Mouse (Mus musculus) kidney, embryonic 16.5 days (tissue): ENCODE results near the gene B4galt3. TPM values are rescaled to one million over a fixed set of nuclear protein-coding genes. Genes with fewer than 3 reads are reported as not detected.

Source experiments
- ATAC-seq: fragments of 200-750 bp; cut with Nextera tagmentation; 2 replicates; pipeline ENCODE4 v1.8.0; 2017; ENCODE audit warnings: moderate TSS enrichment; ENCODE audit not compliant: low FRiP score, low TSS enrichment
- H3K27ac ChIP-seq: fragments of 300-500 bp; sonication (generic); 2 replicates; pipeline ENCODE4 v1.5.1; 2014; ENCODE audit warnings: low read length
- H3K27me3 ChIP-seq: fragments of 300-500 bp; sonication (generic); 2 replicates; pipeline ENCODE4 v1.6.1; 2014; ENCODE audit warnings: low read length, control low read depth, mixed read lengths; ENCODE audit not compliant: insufficient read depth
- H3K36me3 ChIP-seq: fragments of 300-500 bp; sonication (generic); 2 replicates; pipeline ENCODE4 v1.6.1; 2014; ENCODE audit warnings: low read length, control low read depth, mixed read lengths; ENCODE audit not compliant: insufficient read depth
- H3K4me1 ChIP-seq: fragments of 300-500 bp; sonication (generic); 2 replicates; pipeline ENCODE4 v1.6.1; 2014; ENCODE audit warnings: low read length, control low read depth, mixed read lengths; ENCODE audit not compliant: insufficient read depth
- H3K4me2 ChIP-seq: fragments of 300-500 bp; sonication (generic); replicated peaks from 2 replicates; pipeline ENCODE4 v1.6.1; 2014; ENCODE audit warnings: low read depth, low read length
- H3K4me3 ChIP-seq: fragments of 300-500 bp; sonication (generic); 2 replicates; pipeline ENCODE4 v1.5.1; 2014; ENCODE audit warnings: mild to moderate bottlenecking, low read length
- H3K9ac ChIP-seq: fragments of 300-500 bp; sonication (generic); replicated peaks from 2 replicates; pipeline ENCODE4 v1.6.1; 2014; ENCODE audit warnings: low read length
- H3K9me3 ChIP-seq: fragments of 300-500 bp; sonication (generic); 2 replicates; pipeline ENCODE4 v1.6.1; 2016; ENCODE audit warnings: low read length, control low read depth
- WGBS: fragments of 180-500 bp; shearing (Covaris S2); extraction: QIAGEN DNeasy Blood & Tissue Kit; methylation state at CpG from one replicate; pipeline ENCODE4 v1.1.7; 2014; 5-methylcytosine and 5-hydroxymethylcytosine counted together
- polyA plus RNA-seq: library from polyadenylated mRNA; unstranded; fragments of >200 nt; fragmentation: Nextera tagmentation; extraction: Ambion mirVana; gene quantifications from 2 replicates; pipeline ENCODE4 v1.2.1, GENCODE M21; 2015

Gene B4galt3
- polyA plus RNA-seq, 1 experiment from 2014 or later = 92.2 TPM

DNA sequence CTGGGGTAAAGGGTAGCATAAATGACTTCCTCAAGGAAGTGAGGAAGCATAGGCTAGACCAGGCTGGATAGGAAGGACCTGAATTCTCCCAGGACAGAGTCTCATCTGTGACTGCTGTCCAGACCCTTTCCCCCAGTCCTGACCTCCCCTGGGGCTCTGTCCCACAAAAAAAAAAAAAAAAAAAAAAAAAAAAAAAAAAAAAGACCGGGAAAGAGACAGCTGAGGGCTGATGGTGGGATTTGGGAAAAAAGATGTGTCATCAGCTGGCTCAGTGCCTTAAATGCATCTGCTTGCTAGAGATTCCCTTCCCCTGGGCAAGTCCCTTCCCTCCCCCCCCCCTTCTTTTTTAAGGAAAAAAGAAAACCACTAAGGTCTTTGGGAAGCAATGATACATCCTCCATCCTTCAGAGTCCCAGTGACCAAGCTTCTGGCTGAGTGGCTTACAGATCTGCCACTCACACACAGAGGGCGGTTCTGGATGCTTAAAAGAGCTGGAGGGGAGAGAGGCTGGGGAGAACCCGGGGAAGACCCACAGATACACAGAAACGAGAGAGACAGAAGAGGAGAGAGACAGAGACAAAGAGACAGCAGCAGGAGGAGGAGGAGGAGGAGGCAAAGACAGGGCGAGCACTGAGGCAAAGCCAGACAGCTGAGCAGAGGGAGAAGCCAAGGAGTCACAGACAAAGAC lies 20.1 kb upstream of the B4galt3 start, which contains the start of gene Adamts4:
TSS of gene Adamts4 (plus strand) at position 509 of the 688 bp plus-strand sequence.
- ATAC-seq = no peak
- WGBS = 19% methylated on average over 5 of the region's 5 CpGs
- peak within 1 kb of the TSS; percentile 95 for H3K27ac ChIP-seq
- no peaks in the 10 kb centered on the region for H3K27me3 ChIP-seq
- peak within 1 kb of the TSS; percentile 45 for H3K4me3 ChIP-seq
- H3K36me3 ChIP-seq = peaks cover 8% of the 10 kb centered on the region
- H3K9ac ChIP-seq = peak within 1 kb of the TSS; percentile 70
- H3K4me1 ChIP-seq = peaks cover 65% of the 10 kb centered on the region
- H3K9me3 ChIP-seq = no peaks in the 10 kb centered on the region
- H3K4me2 ChIP-seq = peak within 1 kb of the TSS; percentile 62

DNA sequence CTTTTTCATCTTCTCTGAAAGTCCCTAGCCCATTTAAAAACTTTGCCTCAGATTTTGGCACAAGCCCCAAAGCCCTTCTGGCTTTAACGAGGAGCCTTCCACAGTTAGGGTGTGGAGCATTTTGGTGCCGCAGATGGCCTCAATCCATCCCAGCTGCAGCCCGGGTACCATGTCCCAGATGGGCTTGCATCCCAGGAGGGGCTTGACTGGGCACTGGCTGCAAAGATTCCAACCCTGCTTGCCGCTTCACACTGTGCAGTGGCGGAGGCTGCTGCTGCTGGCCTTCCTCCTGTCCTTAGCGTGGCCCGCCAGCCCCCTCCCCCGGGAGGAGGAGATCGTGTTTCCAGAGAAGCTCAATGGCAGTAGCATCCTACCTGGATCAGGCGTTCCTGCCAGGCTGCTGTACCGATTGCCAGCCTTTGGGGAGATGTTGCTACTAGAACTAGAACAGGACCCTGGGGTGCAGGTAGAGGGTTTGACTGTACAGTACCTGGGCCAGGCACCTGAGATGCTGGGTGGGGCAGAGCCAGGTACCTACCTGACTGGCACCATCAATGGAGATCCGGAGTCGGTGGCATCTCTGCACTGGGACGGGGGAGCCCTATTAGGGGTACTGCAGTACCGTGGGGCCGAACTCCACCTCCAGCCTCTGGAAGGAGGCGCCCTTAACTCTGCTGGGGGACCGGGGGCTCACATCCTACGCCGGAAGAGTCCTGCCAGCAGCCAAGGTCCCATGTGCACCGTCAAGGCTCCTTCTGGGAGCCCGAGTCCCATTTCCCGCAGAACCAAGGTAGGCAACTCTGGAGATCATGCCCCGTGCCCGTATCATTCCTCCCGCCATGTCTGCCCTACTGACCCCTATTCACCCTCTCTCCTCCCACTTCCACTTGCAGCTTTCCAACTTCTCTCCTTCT lies 19.2 kb upstream of the B4galt3 start, which contains the start of gene Ndufs2:
TSS of gene Ndufs2 (minus strand) at position 709 of the 914 bp plus-strand sequence.
- peak within 1 kb of the TSS; percentile 70 for H3K9ac ChIP-seq
- H3K4me1 ChIP-seq = peaks cover 59% of the 10 kb centered on the region
- no peak for ATAC-seq
- H3K9me3 ChIP-seq = no peaks in the 10 kb centered on the region
- no peaks in the 10 kb centered on the region for H3K27me3 ChIP-seq
- peak within 1 kb of the TSS; percentile 62 for H3K4me2 ChIP-seq
- peak within 1 kb of the TSS; percentile 45 for H3K4me3 ChIP-seq
- H3K27ac ChIP-seq = peak within 1 kb of the TSS; percentile 89
- H3K36me3 ChIP-seq = peaks cover 3% of the 10 kb centered on the region
- 9% methylated on average over 24 of the region's 26 CpGs for WGBS

DNA sequence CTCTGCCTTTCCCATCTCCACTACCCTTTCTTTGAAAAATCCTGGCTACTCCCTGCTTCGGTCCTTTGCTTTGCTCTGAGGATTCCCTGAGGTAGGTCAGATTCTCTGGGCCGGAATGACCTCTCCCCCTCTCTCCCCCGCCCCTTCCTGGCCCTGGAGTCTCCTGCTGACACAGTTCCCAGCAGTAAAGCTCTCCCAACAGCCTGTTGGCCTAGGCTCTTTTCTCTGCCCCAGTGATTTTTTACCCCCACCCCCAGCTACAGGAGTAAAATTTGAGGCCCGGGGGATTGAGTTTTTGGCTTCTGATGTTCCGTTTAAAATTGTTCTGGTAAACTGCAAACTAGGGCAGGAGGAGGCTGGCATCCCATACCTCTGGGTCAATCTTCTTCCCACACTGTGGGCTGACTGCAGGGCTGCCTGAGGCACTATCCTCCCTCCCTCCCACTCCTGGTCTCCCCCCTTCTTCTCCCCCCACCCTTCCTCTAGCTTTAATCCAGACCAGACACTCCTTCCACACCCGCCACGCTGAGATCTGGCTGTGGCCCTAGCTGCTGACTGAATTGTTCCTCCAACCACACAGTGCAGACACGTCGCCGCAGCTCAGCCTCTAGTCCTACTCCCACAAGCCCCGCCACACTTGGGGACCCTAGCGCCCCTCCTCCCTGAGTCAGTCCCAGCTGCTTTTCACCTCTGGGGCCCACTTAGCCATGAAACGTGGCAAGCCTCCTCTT lies 18.4 kb upstream of the B4galt3 start:
- Histone ChIP-seq H3K36me3 (peaks cover 3% of the 10 kb centered on the region), H3K27me3 (no peaks in the 10 kb centered on the region), H3K4me2 (peak overlapping the region; percentile 62), H3K4me3 (peak overlapping the region; percentile 45), H3K4me1 (peaks cover 55% of the 10 kb centered on the region), H3K27ac (peak overlapping the region; percentile 89), H3K9me3 (no peaks in the 10 kb centered on the region), H3K9ac (peak overlapping the region; percentile 70)
- ATAC-seq = peak; percentile 36
- 5% methylated on average over 13 of the region's 13 CpGs for WGBS

DNA sequence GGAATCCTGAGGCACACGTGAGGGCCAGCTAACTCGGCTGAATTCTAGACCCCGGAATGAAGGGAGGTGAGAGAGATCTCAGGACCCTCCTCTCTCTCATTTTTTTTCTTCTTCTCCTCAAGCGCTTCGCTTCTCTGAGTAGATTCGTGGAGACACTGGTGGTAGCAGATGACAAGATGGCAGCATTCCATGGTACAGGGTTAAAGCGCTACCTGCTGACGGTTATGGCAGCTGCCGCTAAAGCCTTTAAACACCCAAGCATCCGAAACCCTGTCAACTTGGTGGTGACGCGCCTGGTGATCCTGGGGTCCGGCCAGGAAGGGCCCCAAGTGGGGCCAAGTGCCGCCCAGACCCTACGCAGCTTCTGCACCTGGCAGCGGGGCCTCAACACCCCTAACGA lies 17.7 kb upstream of the B4galt3 start:
- H3K9ac ChIP-seq = peak overlapping the region; percentile 70
- H3K4me1 ChIP-seq = peaks cover 54% of the 10 kb centered on the region
- ATAC-seq = no peak
- H3K27me3 ChIP-seq = no peaks in the 10 kb centered on the region
- H3K27ac ChIP-seq = peak overlapping the region; percentile 89
- peak overlapping the region; percentile 45 for H3K4me3 ChIP-seq
- no peaks in the 10 kb centered on the region for H3K9me3 ChIP-seq
- peaks cover 3% of the 10 kb centered on the region for H3K36me3 ChIP-seq
- 41% methylated on average over 17 of the region's 17 CpGs for WGBS
- H3K4me2 ChIP-seq = peak overlapping the region; percentile 62

DNA sequence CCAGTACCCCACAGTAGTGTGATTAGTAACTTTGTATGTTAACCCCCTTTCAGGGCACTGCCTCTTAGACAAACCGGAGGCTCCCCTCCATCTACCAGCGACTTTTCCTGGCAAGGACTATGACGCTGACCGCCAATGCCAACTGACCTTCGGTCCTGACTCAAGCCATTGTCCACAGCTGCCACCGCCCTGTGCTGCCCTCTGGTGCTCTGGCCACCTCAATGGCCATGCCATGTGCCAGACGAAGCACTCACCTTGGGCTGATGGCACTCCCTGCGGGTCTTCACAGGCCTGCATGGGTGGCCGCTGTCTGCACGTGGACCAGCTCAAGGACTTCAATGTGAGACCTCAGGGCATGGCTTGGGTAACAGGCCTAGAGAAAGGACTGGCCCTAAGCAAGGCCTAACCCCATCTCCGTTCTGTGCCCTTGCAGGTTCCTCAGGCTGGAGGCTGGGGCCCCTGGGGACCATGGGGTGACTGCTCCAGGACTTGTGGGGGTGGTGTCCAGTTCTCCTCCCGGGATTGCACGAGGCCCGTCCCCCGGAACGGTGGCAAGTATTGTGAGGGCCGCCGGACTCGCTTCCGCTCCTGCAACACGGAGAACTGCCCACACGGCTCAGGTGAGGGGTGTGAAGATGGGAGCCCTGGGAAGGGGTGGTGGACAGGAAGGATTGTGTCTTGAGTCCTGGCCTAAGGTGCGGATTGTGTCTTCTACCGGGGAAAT lies 13.9 kb upstream of the B4galt3 start:
- ATAC-seq = no peak
- no peak overlapping the region for H3K4me3 ChIP-seq
- H3K36me3 ChIP-seq = peaks cover 12% of the 10 kb centered on the region
- 88% methylated on average over 24 of the region's 24 CpGs for WGBS
- no peak overlapping the region for H3K27ac ChIP-seq
- H3K9me3 ChIP-seq = no peaks in the 10 kb centered on the region
- H3K27me3 ChIP-seq = no peaks in the 10 kb centered on the region
- no peak overlapping the region for H3K9ac ChIP-seq
- no peak overlapping the region for H3K4me2 ChIP-seq
- H3K4me1 ChIP-seq = peaks cover 18% of the 10 kb centered on the region

DNA sequence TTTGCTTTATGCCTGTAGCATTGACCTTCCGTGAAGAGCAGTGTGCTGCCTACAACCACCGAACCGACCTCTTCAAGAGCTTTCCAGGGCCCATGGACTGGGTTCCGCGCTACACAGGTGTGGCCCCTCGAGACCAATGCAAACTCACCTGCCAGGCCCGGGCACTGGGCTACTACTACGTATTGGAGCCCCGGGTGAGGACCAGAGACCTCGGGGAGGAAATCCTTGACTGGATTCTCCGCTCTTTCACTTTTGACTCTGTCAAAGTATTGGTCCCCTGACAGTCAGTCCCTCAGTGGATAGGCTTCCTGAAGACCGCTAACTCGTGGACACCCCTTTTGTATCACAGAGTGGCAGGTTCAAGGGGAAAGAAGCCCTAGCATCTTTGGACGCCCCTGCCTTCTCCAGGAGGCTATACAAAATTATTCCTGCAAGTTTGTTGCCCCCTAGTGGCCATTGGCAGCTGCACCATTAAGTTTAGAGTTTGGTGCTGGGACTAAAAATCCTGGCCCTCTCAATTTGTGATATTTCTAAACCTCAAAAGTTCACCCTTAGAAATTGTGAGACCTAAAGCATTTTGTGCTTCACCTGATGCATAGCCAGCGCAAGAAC lies 13.1 kb upstream of the B4galt3 start:
- Histone ChIP-seq H3K4me2 (no peak overlapping the region), H3K27me3 (no peaks in the 10 kb centered on the region), H3K9me3 (no peaks in the 10 kb centered on the region), H3K27ac (no peak overlapping the region), H3K9ac (no peak overlapping the region), H3K4me1 (peaks cover 13% of the 10 kb centered on the region), H3K36me3 (peaks cover 12% of the 10 kb centered on the region), H3K4me3 (no peak overlapping the region)
- 71% methylated on average over 15 of the region's 15 CpGs for WGBS
- ATAC-seq = no peak

DNA sequence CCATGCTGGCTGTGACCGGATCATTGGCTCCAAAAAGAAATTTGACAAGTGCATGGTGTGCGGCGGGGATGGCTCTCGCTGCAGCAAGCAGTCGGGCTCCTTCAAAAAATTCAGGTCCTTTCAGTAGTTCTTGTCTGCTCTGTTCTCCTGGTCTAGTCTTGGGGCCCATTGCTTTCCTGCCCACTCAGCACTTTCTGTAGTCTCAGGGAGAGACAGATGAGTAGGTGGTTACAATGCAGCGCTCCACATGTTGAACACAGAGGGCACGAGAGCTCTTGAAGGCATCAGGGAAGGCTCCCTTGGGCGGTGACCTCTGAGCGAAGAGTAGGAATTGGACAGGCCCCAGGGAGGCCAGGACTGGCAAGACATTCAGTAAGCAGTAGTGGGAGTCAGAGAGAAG lies 12.3 kb upstream of the B4galt3 start:
- 90% methylated on average over 9 of the region's 9 CpGs for WGBS
- Histone ChIP-seq H3K9ac (no peak overlapping the region), H3K27me3 (no peaks in the 10 kb centered on the region), H3K27ac (no peak overlapping the region), H3K4me3 (no peak overlapping the region), H3K4me2 (no peak overlapping the region), H3K4me1 (peaks cover 11% of the 10 kb centered on the region), H3K9me3 (no peaks in the 10 kb centered on the region), H3K36me3 (peaks cover 12% of the 10 kb centered on the region)
- no peak for ATAC-seq

DNA sequence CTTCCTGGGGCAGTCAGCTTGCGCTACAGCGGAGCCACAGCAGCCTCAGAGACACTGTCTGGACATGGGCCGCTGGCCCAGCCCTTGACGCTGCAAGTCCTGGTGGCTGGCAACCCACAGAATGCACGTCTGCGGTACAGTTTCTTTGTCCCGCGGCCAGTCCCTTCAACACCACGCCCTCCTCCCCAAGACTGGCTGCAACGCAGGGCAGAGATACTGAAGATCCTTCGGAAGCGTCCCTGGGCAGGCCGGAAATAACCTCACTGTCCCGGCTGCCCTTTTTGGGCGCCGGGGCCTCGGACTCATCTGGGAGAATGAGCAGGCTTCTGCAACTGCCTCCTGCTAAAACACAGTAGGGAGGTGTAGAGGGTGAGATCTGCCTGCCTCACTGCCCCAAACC lies 11.2 kb upstream of the B4galt3 start:
- Histone ChIP-seq H3K9ac (no peak overlapping the region), H3K27ac (no peak overlapping the region), H3K4me1 (peaks cover 8% of the 10 kb centered on the region), H3K36me3 (peaks cover 12% of the 10 kb centered on the region), H3K27me3 (no peaks in the 10 kb centered on the region), H3K9me3 (no peaks in the 10 kb centered on the region), H3K4me2 (no peak overlapping the region), H3K4me3 (no peak overlapping the region)
- ATAC-seq = no peak
- 83% methylated on average over 17 of the region's 17 CpGs for WGBS

DNA sequence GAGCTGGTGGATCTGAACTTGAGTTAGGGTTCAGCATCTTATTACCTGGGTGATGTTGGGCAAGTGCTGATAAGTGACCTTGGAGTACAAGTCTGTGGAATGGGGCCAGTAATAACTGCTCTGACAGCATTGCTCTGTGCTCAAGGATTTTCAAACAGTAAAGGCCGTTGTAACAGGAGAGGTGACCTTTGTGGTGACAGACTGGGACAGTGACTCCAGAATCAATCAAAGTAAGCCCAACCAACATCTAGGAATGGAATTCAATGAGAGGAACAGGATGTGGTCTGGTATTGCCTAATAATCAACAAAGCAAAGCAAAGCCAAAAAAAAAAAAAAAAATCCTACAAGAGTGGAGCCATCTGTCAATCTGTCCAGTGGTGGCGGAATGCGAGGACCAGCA lies 9.8 kb upstream of the B4galt3 start:
- no peak overlapping the region for H3K9ac ChIP-seq
- no peak for ATAC-seq
- no peak overlapping the region for H3K27ac ChIP-seq
- peaks cover 8% of the 10 kb centered on the region for H3K4me1 ChIP-seq
- H3K4me3 ChIP-seq = no peak overlapping the region
- H3K27me3 ChIP-seq = no peaks in the 10 kb centered on the region
- WGBS = 44% methylated on average over 3 of the region's 3 CpGs
- H3K36me3 ChIP-seq = peaks cover 9% of the 10 kb centered on the region; the same call in 1 of the 2 replicates
- no peaks in the 10 kb centered on the region for H3K9me3 ChIP-seq
- no peak overlapping the region for H3K4me2 ChIP-seq
